Mouse (Mus musculus): Measurements from ENCODE around the gene Ajuba.
A peak's percentile ranks its signal among the peaks of the same experiment; 100 is the strongest.

The Ajuba gene

GRCm38 (mm10) chr14:54544703-54545102, 32.7 kb downstream of the Ajuba start:
- no peak for DNase-seq (ENCODE audit: low read depth, low spot score)

GRCm38 (mm10) chr14:54540771-54541170, 36.6 kb downstream of the Ajuba start:
- DNase-seq (ENCODE audit: low read depth, low spot score), result no peak

- no peak for DNase-seq (ENCODE audit: low read depth, low spot score)
These were observed 38.8 kb downstream of the Ajuba start for GRCm38 (mm10) chr14:54538580-54538979.

- DNase-seq (ENCODE audit: low read depth, low spot score), result peak; percentile 91
These were observed 48.8 kb downstream of the Ajuba start for GRCm38 (mm10) chr14:54528446-54529111.

GRCm38 (mm10) chr14:54528007-54528393, 49.4 kb downstream of the Ajuba start:
- peak; percentile 17 for DNase-seq (ENCODE audit: low read depth, low spot score)

GRCm38 (mm10) chr14:54527227-54528006, 49.9 kb downstream of the Ajuba start:
- peak; percentile 21 for DNase-seq (ENCODE audit: low read depth, low spot score)

GRCm38 (mm10) chr14:54523600-54523999, 53.8 kb downstream of the Ajuba start:
- DNase-seq (ENCODE audit: low read depth, low spot score), result no peak

Measured in forelimb bud, embryonic 11.5 days (tissue).